Mouse (Mus musculus) forebrain, embryonic 15.5 days (tissue): ENCODE measurements around the gene Gm29106. TPM values are rescaled to one million over a fixed set of nuclear protein-coding genes. Genes with fewer than 3 reads are reported as not detected.
"Not testable (repeated sequence)": the region's sequence is repeated elsewhere in the genome, so short reads cannot be mapped to it uniquely, and the experiment has no call there.

Experiments used
- ATAC-seq: fragments of 200-750 bp; cut with Nextera tagmentation; replicated peaks from 2 replicates; pipeline ENCODE4 v1.8.0; 2017; ENCODE audit warnings: mild to moderate bottlenecking, moderate TSS enrichment, moderate library complexity
- H3K27ac ChIP-seq: fragments of 300-500 bp; sonication (generic); replicated peaks from 2 replicates; pipeline ENCODE4 v1.5.1; 2015; ENCODE audit warnings: mild to moderate bottlenecking, inconsistent platforms
- H3K27me3 ChIP-seq: fragments of 300-500 bp; sonication (generic); 2 replicates; pipeline ENCODE4 v1.6.1; 2015; ENCODE audit warnings: inconsistent platforms
- H3K36me3 ChIP-seq: fragments of 300-500 bp; sonication (generic); 2 replicates; pipeline ENCODE4 v1.6.1; 2015; ENCODE audit warnings: mild to moderate bottlenecking, inconsistent platforms
- H3K4me1 ChIP-seq: fragments of 300-500 bp; sonication (generic); 2 replicates; pipeline ENCODE4 v1.6.1; 2015; ENCODE audit warnings: inconsistent platforms
- H3K4me2 ChIP-seq: fragments of 300-500 bp; sonication (generic); replicated peaks from 2 replicates; pipeline ENCODE4 v1.6.1; 2015; ENCODE audit warnings: mild to moderate bottlenecking, inconsistent platforms
- H3K4me3 ChIP-seq: fragments of 300-500 bp; sonication (generic); 2 replicates; pipeline ENCODE4 v1.5.1; 2015; ENCODE audit warnings: mild to moderate bottlenecking, inconsistent platforms
- H3K9ac ChIP-seq: fragments of 300-500 bp; sonication (generic); replicated peaks from 2 replicates; pipeline ENCODE4 v1.6.1; 2015; ENCODE audit warnings: mild to moderate bottlenecking, inconsistent platforms
- H3K9me3 ChIP-seq: fragments of 300-500 bp; sonication (generic); 2 replicates; pipeline ENCODE4 v1.6.1; 2016; ENCODE audit warnings: inconsistent platforms
- WGBS: fragments of 180-500 bp; shearing (Covaris S2); methylation state at CpG from one replicate; pipeline ENCODE4 v1.1.7; 2015; ENCODE audit warnings: mixed read lengths; 5-methylcytosine and 5-hydroxymethylcytosine counted together
- polyA plus RNA-seq: library from polyadenylated mRNA; unstranded; fragments of >200 nt; fragmentation: Nextera tagmentation; extraction: Ambion mirVana; gene quantifications from 2 replicates; pipeline ENCODE4 v1.2.1, GENCODE M21; 2015

Gene Gm29106
- polyA plus RNA-seq: 0.36 and 0.42 TPM in 2 replicates

DNA sequence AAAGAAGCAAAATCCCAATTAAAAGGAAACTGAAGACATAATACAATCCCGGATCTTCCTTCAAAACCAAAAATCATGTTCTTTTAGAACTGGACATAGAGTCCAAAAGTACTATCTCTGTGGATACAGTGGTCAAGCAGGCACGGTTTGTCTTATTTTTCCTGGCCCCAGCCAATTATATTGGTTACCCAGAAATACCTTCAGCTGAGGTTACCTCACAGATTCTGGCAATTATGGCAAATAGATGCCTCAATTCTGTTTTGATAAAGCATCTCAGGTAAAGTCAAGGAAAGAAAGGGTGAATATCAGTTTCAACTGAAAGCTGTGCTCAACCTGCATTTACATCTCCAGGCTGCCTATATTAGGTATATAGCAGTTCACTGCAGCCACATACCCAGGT is at the start of gene Gm29106:
Gene Gm29106 (plus strand): TSS at position 301 of the 400 bp plus-strand sequence.
- H3K4me2 ChIP-seq, H3K9me3 ChIP-seq, H3K27me3 ChIP-seq, H3K9ac ChIP-seq, H3K27ac ChIP-seq, H3K4me1 ChIP-seq, H3K36me3 ChIP-seq, H3K4me3 ChIP-seq, ATAC-seq: not testable (repeated sequence)
- 72% methylated on average over 2 of the region's 2 CpGs for WGBS

DNA sequence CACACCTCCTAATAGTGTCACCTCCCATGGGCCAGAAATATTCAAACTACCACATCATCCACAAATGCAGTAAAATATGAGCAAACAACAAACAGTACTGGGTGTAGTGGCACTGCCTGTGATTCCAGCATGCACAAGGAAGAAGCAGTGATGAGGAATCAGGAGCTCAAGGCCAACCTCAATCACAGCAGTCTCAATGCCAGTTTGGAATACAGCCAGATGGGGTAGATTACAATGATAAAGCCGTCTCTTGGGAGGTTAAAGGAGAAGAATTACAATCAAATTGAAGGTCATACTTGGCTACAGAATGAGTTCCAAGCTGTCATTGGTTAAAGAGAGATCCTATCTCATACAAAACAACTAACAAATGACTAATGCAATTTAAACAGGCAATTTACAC is 52.2 kb downstream of the Gm29106 start:
- Histone ChIP-seq H3K4me1 (no peaks in the 10 kb centered on the region), H3K36me3 (no peaks in the 10 kb centered on the region), H3K27me3 (no peaks in the 10 kb centered on the region), H3K9me3 (no peaks in the 10 kb centered on the region), H3K4me3 (no peak overlapping the region), H3K9ac (no peak overlapping the region), H3K27ac (no peak overlapping the region), H3K4me2 (no peak overlapping the region)
- 44% methylated on average over 1 of the region's 1 CpGs for WGBS
- ATAC-seq: no peak

GRCm38 (mm10) chr1:118236032-118236431 is 59.7 kb downstream of the Gm29106 start:
- H3K9me3 ChIP-seq: no peaks in the 10 kb centered on the region
- no peak overlapping the region for H3K9ac ChIP-seq
- ATAC-seq: no peak
- H3K27me3 ChIP-seq: no peaks in the 10 kb centered on the region
- H3K36me3 ChIP-seq: no peaks in the 10 kb centered on the region
- no peaks in the 10 kb centered on the region for H3K4me1 ChIP-seq
- H3K4me3 ChIP-seq: no peak overlapping the region
- H3K4me2 ChIP-seq: no peak overlapping the region
- WGBS: 58% methylated on average over 1 of the region's 1 CpGs
- no peak overlapping the region for H3K27ac ChIP-seq

Other genes starting within 250 kb of the Gm29106 start
- not detected in 2 replicates for gene Gm28168, start 248.5 kb upstream of the Gm29106 start, polyA plus RNA-seq
- not detected in 2 replicates for gene Gm7145, start 210.6 kb upstream of the Gm29106 start, polyA plus RNA-seq
- gene Tsn, start 135.2 kb downstream of the Gm29106 start, polyA plus RNA-seq: 499 and 509 TPM in 2 replicates
- gene Nifk, start 145.3 kb downstream of the Gm29106 start, polyA plus RNA-seq: 71.8 and 73.4 TPM in 2 replicates
- 131 and 137 TPM in 2 replicates for gene Clasp1, start 212.5 kb downstream of the Gm29106 start, polyA plus RNA-seq